Mouse (Mus musculus): ENCODE results near the gene Rmi1.
"Not testable (repeated sequence)": the region's sequence is repeated elsewhere in the genome, so short reads cannot be mapped to it uniquely, and the experiment has no call there.

Rmi1 gene

DNA sequence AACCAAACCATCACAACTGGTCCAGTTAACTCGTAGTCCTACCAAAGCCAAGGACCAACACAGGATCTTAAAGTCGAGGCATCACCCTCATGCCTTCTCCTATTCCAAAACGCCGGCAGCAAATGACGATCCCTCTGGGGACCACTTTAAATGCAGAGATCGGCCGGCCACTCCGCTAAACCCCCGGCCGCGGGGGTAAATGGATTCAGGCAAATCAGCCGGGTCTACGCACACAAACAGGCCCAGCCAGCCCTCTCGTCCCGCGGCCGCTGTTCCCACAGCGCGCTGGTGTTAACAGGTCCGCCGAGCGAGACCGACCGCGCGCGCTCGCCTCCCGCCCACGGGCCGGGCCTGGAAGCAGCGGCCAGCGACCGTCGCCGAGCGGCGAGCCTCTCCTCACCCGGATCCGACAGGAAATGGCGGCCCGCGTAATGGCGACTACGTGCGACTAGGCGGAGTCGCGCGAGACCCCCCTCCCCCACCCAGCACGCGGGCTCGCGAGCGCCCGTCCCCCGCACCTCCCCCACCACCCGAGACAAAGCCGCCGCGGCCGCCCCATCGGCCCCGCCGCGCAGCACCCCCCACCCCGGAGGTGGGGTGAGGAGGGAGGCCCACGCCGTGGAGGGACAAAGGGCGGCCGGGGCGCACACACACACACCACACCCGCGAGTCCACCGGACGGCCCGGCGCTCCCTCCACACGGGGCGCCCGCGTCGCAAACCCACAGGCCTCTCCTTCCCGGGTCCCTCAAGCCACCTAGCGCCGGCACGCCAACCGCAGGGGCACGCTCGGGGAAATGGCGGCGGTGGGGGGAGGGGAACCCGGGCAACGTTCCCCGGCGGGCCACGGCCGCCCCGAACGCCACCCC lies 679 bp upstream of the Rmi1 start:
- peak; percentile 52 to 71 for DNase-seq (ENCODE audit: low spot score in 2 of 2)

DNA sequence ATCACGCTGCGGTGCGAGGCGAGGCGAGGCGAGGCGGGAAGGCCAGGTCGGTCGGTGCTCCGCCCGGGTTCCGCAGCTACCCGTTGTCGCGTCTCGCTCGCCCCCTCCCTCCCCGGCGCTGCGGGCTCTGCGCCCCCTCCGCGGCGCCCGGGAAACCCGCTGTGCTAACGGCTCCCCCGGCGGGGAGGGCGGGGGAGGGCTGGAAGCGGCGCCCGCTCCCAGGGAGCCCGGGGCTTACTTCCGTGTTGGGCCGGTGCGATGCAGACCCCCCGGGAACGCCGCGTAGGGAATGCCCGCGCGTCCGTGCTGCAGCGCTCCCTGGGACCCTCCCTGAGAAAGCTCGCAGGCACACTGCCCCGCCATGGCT lies 679 bp downstream of the Rmi1 start:
- DNase-seq (ENCODE audit: low spot score in 2 of 2) = no peak

GRCm38 (mm10) chr13:58403243-58403642 lies 1.2 kb downstream of the Rmi1 start, which contains the start of gene Hnrnpk:
Gene Hnrnpk (minus strand): TSS chr13:58403343.
- not testable (repeated sequence) for DNase-seq (ENCODE audit: low spot score in 2 of 2)

- no peak for DNase-seq (ENCODE audit: low spot score in 2 of 2)
These were observed 9.0 kb downstream of the Rmi1 start for GRCm38 (mm10) chr13:58411073-58411472.

DNA sequence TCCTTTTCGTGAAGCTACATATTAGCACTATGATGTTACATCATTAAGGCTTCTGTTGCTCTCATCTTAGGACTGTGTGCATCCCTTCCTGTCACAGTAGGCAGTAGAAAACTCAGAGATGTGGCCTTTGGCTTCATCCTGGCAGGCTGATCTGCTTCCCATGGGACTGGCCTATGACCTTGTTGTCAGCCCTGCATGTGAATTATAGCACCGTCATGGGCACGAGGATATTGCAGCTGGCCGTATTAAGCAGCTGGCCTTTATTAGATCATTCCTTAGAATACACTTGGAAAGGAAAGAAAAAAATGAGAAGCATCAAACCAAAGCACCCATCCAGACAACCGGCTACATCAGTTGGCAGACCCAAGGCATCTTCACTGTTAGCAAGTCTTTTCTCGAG lies 13.3 kb downstream of the Rmi1 start:
- no peak for DNase-seq (ENCODE audit: low spot score in 2 of 2)

GRCm38 (mm10) chr13:58415838-58416237 lies 13.8 kb downstream of the Rmi1 start:
- DNase-seq (ENCODE audit: low spot score in 2 of 2) = no peak

- DNase-seq (ENCODE audit: low spot score in 2 of 2) = no peak
These were observed 16.6 kb downstream of the Rmi1 start for GRCm38 (mm10) chr13:58418656-58419055.

DNA sequence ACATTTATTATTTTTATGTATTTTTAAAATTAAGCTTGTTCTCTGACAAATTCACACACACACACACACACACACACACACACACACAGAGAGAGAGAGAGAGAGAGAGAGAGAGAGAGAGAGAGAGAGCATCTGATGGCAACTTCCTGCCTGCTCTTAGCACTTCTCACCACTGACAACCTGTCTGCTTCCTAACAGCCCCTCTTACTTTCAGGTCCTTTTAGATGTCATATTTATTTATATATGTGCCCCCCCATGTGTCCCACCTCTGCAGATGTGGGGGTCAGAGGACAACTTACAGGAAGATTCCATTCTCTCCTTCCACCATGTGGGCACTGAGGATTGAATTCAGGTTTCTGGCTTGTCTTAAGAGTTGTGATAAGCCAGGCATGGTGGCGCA lies 17.2 kb downstream of the Rmi1 start:
- no peak for DNase-seq (ENCODE audit: low spot score in 2 of 2)

DNA sequence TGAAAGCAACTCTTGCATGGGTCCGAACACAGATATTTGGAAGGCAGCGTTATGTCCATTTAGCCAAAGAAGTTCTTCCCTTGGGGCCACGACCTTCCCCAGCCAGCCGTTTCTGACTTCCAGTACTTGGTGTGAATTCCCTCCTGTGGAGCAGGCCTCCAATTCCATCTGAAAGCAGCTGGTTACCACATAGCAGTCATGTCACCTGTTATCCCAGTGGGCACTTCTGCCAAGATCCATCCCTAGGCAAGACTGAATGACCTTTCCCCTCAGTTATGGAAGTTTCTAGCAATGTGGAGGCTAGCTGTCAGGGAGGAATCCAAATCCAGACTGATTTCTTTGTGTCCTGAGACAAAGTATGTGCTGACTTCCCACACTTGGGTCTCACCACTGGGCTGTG lies 19.0 kb downstream of the Rmi1 start:
- DNase-seq (ENCODE audit: low spot score in 2 of 2) = no peak

DNA sequence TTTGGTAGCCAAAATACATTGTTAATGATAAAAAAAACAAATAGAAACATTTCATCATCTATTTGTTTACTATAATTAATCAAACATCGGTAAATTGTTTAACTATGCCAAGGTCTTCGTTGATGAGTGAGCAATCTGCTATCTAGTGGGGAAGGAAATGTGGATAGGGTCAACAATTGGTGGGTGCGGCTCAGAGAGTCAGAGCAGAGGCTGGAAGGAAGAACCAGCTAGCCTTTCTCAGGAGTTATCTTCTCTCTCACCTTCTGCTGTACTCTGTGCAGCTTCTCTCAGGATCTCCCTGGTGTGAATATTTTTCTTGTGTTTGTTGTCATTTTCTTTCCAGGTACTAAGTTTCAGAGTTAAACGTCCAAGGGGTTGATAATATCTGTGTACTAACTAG lies 20.2 kb downstream of the Rmi1 start:
- DNase-seq (ENCODE audit: low spot score in 2 of 2) = no peak

GRCm38 (mm10) chr13:58423061-58423660 lies 21.1 kb downstream of the Rmi1 start:
- DNase-seq (ENCODE audit: low spot score in 2 of 2) = no peak

DNA sequence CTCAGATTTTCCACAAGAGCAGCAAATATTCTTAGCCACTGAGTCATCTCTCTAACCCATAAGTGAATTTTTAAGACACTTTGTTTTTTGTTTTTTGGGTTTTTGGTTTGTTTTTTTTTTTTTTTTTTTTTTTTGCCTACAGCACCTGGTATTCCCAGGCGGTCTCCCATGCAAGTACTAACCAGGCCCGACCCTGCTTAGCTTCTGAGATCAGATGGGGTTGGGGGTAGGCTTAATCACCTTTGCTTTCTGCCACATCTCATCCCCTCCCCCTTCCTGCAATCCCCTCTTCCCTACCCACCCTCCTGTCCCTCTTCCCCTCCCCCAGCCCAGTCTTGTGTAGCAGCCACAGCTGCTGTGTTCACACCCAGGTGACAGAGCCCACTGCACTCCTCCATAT lies 37.7 kb downstream of the Rmi1 start:
- no peak for DNase-seq (ENCODE audit: low spot score in 2 of 2)

DNA sequence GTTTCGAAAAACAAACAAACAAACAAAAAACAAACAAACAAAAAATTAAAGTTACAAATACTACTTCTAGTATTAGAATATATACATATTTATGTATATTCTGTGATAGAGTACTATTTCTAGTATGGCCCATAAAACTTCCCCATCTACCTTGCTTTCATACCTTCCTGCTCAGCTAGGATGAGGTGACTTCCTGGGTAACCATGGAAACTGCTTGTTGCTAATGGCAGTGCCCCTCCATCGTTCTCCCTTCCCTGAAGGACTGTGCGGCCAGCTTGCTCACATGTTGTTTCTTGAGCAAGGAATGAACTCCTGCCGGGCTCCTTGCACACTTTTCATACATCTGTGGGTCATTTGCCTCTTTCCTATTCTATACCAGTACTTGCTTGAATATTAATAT lies 41.3 kb downstream of the Rmi1 start:
- no peak for DNase-seq (ENCODE audit: low spot score in 2 of 2)

DNA sequence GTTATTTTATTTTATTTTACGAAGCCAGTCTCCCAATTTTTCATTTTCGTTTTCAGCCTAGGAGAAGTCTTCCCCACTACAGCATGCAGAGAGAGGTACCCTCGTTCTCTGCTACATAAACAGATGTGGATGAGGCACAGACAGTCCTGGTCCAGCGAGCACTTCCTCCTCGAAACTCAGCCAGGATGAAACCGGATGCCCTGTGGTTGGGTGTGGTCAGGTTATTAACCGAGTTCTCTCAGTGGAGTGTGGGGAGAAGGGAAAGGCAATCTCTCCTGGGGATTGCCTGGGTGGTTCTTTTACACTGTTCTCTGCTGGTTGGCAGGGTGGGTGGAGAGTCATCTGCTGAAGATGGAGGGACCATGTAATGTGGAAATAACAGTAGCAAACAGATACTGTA lies 41.7 kb downstream of the Rmi1 start:
- peak; percentile 17 to 41 for DNase-seq (ENCODE audit: low spot score in 2 of 2)

DNA sequence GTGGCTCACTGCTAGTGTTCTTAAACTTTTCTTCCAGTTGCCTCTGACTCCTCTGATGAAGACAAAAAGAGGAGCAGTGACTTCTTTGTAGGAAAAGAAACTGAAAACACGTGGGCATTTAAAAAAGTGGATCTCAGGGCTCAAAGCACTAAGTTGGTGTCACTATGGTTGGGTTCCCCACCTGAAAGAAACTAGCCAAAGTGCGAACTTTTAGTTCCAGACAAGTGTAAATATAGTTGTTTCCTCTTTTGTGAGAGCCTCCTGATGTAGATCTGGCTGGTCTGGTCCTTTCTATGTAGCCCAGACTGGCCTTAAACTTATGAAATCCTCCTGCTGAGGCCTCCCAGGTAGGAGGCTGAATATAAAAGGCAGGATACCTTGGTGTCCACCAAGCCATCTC lies 44.5 kb downstream of the Rmi1 start:
- no peak for DNase-seq (ENCODE audit: low spot score in 2 of 2)

DNA sequence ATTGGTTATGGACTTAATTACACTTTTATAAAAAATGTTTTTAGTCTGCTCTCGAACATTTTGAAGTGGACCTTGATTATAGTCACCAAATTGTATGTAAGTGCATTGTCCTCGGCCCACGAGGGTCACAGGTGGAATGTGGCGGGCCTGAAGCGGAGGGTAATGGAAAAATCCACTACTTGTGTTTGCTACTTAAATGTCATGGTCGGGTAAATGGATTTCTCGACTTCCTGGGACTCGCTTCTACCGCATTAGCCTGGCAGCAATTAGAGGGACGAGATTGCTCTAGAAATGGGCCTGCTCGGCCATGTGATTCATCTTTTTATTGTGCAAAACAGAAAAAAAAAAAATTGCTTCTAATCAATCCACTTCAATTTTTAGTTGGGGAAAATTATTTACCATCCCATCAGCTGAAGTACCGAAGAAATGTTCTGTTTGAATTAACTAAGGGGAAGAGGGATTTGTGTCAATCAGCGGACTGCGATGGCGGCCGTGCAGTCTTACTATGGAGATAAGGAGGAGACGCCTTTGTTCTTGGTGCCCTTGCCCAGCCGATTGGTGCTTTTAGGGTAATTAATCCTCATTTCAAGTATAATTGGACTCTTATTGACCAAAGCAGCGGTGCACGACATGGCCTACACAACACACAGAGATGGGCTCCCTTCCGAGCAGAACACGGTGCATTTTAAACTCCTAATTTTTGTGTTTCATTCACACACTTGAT lies 48.6 kb downstream of the Rmi1 start:
- no peak for DNase-seq (ENCODE audit: low spot score in 2 of 2)

DNA sequence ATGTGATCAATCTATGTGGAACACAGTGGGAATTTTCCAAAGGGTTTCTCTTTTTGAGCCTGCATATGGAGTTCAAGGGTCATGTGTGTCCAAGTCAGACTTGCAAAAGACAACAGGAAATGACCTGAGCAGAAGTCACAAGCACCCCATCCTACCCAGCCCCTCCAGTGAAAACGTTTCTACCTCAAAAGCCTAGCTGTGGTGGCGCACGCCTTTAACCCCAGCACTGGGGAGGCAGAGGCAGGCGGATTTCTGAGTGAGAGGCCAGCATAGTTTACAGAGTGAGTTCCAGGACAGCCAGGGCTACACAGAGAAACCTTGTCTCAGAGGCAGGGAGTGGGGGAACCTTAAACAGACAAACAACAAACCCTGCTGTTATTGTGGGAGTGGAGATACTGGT lies 50.2 kb downstream of the Rmi1 start:
- no peak for DNase-seq (ENCODE audit: low spot score in 2 of 2)

DNA sequence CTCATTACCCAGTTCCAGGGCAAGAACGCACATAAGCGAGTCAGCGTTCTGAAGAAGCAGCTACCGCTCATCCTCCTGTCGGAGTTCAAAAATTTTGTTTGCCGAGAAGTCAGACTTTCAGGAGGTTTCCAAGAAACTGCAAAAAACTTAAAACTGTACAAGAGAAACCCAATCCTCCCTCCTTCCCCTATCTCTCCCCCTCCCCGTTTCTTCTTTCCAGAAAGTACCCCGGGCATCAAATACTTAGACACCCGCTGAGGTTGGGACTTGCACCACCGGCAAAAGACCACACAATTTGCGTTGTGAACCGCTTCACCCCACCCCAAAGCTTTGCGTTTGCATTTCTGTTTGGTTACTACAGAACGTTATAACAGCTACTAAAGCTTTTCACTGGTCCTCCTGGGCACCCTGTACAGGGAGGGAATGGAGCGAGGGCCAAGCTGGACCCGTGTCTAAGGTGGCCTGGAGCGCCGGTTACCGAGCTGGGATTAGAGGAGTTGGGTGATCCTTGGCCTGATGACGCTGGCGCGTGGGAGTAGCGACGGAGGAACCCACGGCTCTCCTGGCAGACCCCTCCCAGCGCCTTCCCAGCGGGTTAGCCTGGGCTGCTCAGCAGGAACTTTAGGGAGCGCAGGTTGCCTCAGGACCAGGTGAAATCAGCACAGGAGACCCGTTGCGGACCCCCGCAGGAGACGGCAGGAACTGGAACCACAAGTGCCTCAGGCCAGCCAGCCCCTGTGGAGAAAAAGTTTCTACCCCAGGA lies 50.8 kb downstream of the Rmi1 start:
- no peak for DNase-seq (ENCODE audit: low spot score in 2 of 2)

DNA sequence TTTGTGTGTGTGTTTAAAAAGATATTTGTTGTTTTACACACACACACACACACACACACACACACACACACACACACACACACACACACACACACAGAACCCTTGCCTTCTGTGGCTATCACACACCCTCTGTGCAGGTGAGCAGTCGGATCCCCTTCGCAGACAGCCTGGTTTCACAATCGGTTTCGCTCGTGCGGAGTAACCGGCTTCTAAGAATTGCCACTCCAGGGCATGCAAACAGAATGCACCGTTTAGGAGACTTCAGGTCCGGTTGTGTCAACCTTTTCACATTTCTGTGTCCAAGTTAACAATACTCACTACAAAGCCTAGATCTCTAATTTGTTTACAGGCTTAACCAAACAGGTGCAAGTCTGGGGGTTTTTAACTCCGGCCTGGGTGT lies 51.5 kb downstream of the Rmi1 start:
- no peak for DNase-seq (ENCODE audit: low spot score in 2 of 2)

DNA sequence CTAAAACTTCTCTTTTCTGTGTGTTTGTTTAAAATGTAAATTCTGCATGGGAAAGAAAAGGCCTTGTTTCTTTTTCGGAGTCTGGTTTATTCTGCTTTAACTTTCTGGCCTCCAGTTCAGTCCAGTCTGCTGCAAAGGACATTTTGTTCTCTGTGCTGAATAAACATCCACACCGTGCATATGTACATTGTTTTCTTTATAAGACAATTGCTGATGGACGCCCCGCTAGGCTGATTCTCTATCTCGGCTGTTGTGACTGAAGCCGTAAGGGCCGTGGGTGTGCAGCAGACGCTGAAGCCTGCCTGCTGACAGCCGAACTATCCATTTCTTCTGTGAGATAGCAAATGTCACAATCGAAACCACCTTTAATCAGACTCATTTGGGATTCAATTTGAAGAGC lies 54.5 kb downstream of the Rmi1 start:
- DNase-seq (ENCODE audit: low spot score in 2 of 2) = no peak

GRCm38 (mm10) chr13:58458811-58459210 lies 56.8 kb downstream of the Rmi1 start:
- not testable (repeated sequence) for DNase-seq (ENCODE audit: low spot score in 2 of 2)
